Mouse (Mus musculus) cerebellum, postnatal 4 days (tissue): ENCODE results near the gene Tjp1.
A peak's percentile ranks its signal among the peaks of the same experiment; 100 is the strongest.

ENCODE experiments used
- DNase-seq, 2 experiments: peaks; one replicate each; pipeline ENCODE4 v3.0.0; 2022; ENCODE audit warnings: low spot score in 2 of 2, mixed read lengths in 1 of 2

Tjp1 gene

DNA sequence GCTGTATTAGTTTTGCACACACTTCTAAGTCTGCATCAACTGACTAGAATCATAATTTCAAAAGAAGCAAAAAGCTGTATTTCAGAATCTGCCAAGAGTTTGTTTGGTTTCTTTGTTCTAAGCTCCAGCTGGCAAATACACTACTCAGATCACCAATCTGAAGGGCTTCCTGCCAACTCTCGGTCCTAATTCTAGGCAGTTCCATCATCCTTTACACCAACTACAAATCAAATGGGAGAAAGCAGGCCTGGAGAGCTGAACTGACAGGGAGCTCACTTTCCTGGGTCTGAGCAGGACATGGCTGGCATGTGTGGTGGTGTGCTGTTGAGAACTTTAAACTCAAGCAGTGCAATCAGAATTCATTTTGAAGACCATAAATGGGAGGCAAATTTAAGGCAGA, 170.0 kb downstream of the Tjp1 start:
- peak in 1 of 2 experiments; percentile 42 for DNase-seq

- DNase-seq = no peak
Measured at GRCm38 (mm10) chr7:65356204-65356603, 171.4 kb downstream of the Tjp1 start.

GRCm38 (mm10) chr7:65354908-65355307, 172.7 kb downstream of the Tjp1 start:
- no peak for DNase-seq

- DNase-seq = no peak
Measured at GRCm38 (mm10) chr7:65350348-65351079, 177.1 kb downstream of the Tjp1 start.

GRCm38 (mm10) chr7:65348540-65348939, 179.0 kb downstream of the Tjp1 start:
- no peak for DNase-seq

DNA sequence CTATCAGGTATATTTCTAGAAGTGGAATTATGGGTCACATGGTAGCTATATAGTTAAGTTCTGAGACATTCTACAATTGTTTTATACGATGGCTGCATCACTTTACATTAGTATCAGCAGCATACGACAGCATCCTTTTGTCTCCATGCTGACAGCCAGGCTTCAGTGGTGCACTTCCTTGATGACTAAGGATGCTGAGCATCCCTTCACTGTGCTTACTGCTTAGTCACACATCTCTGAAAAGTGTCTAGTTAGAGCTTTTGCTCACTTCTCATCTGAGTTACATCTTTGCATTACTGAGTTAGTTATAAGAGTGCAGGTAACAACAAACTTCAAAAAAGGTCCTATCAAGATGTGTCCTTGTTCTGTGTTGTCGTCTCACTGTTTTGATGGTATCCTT, 182.3 kb downstream of the Tjp1 start:
- DNase-seq = no peak

DNA sequence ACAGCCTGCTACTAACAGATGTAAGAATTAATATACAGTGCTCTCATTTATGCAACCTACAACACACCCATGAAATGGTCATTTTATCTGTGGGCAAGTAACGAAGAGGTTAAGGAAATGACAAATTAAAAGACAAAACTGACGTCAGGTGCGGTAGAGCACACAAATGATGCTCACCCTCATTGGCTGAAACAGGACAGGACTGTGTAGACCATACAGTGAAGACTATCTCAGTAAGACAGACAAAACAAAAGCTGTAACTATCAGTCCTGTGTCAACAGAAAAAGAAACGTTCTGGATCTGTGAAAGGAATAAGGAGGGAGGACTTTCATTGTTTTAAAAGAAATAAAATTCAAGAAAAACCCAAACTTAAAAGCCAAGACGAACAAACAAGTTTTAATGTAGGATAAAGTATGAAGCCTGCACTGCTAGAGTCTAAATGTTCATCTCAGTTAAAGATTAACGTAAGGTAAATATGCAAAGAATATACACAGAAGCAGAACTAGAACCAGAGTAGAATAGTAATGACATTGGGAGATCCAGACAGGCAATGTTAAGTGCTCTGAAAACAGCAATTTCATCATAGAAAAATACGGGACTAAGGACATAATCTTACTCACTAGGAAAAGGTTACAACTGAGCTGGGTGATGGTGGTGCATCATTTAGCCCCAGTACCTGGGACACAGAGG, 189.9 kb downstream of the Tjp1 start:
- no peak for DNase-seq

DNA sequence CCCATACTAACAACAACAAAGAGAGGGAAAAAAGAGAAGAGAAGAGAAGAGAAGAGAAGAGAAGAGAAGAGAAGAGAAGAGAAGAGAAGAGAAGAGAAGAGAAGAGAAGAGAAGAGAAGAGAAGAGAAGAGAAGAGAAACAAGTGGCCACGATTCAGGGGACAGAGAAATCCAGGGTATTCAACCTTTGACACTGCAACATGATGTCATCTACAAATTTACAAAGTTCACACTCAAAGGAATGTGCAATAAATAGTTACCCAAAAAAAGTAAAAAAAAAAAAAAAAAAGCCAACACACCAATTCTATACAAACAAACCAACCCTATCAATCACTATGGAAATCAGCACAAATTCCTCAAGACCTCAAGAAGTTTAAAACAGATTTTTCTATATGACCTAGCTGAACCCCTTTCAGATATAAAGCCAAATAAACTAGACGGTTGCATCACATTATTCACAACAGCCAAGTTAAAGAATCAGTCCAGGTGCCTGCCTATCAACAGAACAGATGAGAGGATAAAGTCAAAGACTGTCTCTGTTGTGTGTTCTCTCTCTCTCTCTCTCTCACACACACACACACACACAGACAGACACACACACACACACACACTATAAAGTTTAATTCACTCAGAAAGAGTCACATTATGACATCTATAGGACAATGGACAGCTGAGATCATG, 194.4 kb downstream of the Tjp1 start:
- DNase-seq = no peak

DNA sequence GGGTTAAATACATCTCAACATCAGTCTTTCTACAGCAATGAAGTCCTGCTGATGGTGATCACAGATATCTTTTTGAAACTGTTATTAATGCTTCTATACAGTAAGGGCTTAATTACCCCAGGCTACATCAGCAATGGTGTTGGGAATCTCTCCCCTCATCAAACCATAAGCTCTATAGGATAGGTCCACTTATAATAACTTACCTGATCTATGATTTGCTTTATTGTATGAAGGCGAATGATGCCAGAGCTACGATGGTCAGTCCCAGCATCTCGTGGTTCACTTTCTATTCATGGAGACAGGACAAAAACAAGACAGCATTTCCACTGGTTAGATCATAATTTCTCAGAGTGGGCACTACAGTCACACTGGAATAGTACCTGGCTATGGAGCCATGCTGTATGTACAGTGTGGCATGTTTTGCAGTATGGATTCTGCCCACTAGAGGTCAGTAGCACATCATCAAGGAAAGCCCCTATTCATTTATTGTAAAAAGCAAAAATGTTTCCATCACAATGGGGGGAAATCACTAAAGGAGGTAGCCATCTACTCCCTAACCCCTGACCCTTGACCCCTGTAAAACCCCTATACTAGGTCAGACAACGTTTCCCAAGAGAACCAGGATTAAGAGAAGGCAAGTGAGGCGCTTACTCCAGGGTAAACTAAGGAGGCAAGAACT, 208.4 kb downstream of the Tjp1 start:
- peak; percentile 26 to 81 for DNase-seq

DNA sequence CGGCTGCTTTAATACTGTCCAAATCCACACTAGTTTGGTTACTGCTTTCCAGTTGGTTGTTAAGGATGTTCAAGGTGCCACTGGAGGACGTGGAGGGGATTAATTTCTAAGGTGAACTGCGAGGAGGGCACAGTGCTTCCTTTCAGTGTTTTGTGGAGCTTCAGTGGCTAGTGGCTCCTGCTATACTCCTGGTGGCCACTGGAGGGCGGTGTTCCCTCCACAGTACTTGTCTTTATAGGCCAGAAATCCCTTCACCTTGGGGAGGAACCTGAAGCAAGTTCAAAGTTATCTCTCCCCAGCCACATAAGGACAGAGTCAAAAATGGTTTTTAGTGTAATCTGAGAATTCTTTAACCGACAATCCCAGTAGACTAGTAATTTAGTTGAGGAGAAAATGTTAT, 210.2 kb downstream of the Tjp1 start:
- peak; percentile 62 to 64 for DNase-seq

- no peak for DNase-seq
Measured at GRCm38 (mm10) chr7:65315182-65315581, 212.4 kb downstream of the Tjp1 start.

- DNase-seq = no peak
Measured at GRCm38 (mm10) chr7:65296675-65297589, 230.6 kb downstream of the Tjp1 start.

DNA sequence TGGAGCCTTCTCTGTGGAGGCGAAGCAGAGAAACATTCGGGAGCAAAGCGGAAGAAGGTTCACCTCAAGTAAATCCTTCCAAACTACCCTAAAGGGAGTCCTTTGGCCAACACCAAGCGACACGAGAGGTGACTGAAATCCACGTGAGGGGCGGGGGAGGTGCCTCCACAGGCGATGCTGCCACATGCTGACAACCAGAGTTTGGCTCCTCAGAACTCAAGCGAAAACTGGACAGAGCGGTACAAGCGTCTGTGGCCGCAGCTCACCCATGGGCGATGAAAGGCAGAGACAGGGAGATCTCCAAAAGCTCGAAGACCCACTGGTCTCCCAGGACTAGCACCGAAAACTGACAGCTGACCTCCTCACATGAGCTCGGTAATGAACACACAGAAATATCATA, 244.7 kb downstream of the Tjp1 start:
- no peak for DNase-seq

- DNase-seq = no peak
Measured at GRCm38 (mm10) chr7:65281960-65282359, 245.6 kb downstream of the Tjp1 start.

DNA sequence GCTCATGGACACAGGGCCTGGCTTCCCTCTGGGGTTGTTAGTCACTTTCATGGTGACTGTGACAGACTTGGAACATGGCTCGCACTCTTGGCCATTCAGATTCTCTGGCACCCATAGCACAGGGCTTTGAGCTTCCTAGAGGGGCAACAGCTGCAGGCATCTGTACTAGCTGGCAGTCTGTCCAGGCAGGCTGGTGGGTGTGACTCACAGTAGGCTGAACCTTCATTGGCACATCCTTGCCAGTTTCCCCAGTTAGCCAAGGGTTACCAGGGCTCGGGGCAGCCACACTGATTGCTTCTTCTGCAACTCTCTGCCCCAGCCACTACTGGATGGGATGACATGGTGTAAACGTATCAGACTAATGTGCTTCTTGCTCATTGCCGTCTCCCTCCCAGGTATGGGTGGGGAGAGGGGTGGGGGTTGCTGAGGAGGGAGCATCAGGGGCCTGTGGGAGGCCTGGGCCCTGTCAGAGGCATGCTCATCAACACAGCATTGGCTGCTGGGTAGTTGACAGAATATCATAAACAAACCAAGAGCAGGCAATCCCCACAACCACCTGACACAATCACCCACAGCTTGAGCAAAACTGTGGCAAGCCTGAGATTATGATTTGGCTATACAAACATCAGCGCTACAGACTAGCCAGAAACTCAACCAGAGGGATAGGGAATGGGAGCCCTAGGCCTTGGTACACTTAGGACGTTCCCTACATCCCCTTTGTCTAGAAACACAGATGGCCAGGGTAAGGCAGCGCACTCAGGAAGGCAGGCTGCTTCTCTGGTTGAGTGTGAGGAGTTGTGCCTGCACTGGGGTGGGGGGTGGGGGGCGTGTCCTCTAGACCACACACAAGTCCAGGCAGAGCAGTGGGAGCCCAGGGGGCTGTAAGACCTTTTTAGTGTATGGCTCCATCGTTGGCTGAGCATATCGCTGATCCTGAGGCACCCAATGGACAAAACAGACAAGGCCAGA, 246.4 kb downstream of the Tjp1 start:
- no peak for DNase-seq

DNA sequence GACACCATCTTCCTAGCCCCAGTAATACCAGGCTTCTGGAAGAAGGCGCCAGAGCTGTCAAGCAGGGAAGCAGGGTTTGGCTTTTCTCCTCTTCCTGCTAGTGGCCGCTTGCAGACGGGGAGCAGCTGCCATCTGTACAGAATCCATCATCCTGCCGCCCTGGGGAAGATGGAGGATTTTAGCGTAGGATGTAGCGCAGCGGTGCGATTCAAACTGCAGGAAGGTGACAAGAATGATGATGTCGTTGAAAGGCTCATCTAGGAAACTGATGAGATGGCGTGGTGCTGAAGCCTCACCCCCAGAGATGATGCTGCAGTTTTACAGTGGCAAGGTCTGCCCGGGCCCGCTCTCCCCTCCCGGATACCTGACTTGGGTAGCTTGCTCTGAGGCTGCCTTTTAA, 248.3 kb downstream of the Tjp1 start:
- no peak for DNase-seq

- DNase-seq = no peak
Measured at GRCm38 (mm10) chr7:65275761-65276160, 251.8 kb downstream of the Tjp1 start.

- no peak for DNase-seq
Measured at GRCm38 (mm10) chr7:65274216-65274615, 253.4 kb downstream of the Tjp1 start.

- DNase-seq = no peak
Measured at GRCm38 (mm10) chr7:65249656-65250055, 277.9 kb downstream of the Tjp1 start.
